Mouse (Mus musculus): ENCODE measurements around the gene Egfl8. TPM values are rescaled to one million over a fixed set of nuclear protein-coding genes. Genes with fewer than 3 reads are reported as not detected.
A peak's percentile ranks its signal among the peaks of the same experiment; 100 is the strongest.

Gene Egfl8
- polyA plus RNA-seq, 1 experiment from 2014 or later = 5.2 TPM

- Histone ChIP-seq H3K4me1 (ENCODE audit: insufficient read depth, low read depth, low read length) (no peaks in the 10 kb centered on the region), H3K9me3 (ENCODE audit: low read length) (no peaks in the 10 kb centered on the region), H3K9ac (replicated peaks; ENCODE audit: low read depth) (0 out of 2 replicates have a peak overlapping the region, but pooled peaks have one; percentile 35), H3K36me3 (ENCODE audit: insufficient read depth, low read length) (no peaks in the 10 kb centered on the region), H3K27me3 (replicated peaks; ENCODE audit: insufficient read depth, low read length) (no peaks in the 10 kb centered on the region), H3K4me3 (ENCODE audit: low read depth, low read length) (peak overlapping the region; percentile 29), H3K27ac (ENCODE audit: low read length) (peak overlapping the region; percentile 95), H3K4me2 (replicated peaks; ENCODE audit: low read depth, low read length) (peak overlapping the region; percentile 51)
- 15% methylated on average over 3 of the region's 3 CpGs for WGBS
- ATAC-seq = peak; percentile 72
- peak; percentile 76 for TF ChIP-seq EP300 (IDR thresholded peaks at IDR 0.05)
- no peak for TF ChIP-seq CTCF (IDR thresholded peaks at IDR 0.05)
- peak; percentile 76 for DNase-seq (ENCODE audit: low spot score)
Measured at GRCm38 (mm10) chr17:34564796-34565195, 51.0 kb downstream of the Egfl8 start.

DNA sequence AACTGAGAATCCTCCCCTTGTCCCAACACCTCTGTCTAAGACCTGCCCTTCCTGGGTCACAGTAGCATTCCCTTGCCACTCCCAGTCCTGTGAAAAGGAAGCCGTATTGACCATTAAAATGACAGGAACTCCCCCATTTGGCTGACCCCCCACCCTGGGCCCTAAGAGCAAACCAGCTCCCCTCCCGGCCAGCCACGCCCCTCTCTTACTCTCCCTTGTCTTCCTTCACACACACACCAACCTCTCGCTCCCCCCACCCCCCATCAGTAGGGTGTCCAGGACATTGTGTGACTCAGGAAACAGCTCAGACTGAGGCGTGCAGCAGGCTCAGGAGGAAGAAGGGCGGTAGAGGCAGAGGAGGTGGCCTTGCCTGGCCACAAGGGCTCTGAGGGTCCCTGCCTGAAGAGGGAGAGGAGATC, 51.8 kb downstream of the Egfl8 start, which contains the start of gene Notch4:
TSS of gene Notch4 (plus strand) at position 266 of the 419 bp plus-strand sequence.
- TF ChIP-seq EP300 (IDR thresholded peaks at IDR 0.05) (peak; percentile 78), CTCF (IDR thresholded peaks at IDR 0.05) (peak; percentile 41)
- peak within 1 kb of the TSS; percentile 51 for H3K4me2 ChIP-seq (replicated peaks; ENCODE audit: low read depth, low read length)
- H3K36me3 ChIP-seq (ENCODE audit: insufficient read depth, low read length) = no peaks in the 10 kb centered on the region
- peak within 1 kb of the TSS; percentile 29 for H3K4me3 ChIP-seq (ENCODE audit: low read depth, low read length)
- H3K9ac ChIP-seq (replicated peaks; ENCODE audit: low read depth) = peak within 1 kb of the TSS; percentile 35; the same call in 1 of the 2 replicates
- WGBS = 7% methylated on average over 6 of the region's 6 CpGs
- peak; percentile 87 for ATAC-seq
- no peaks in the 10 kb centered on the region for H3K4me1 ChIP-seq (ENCODE audit: insufficient read depth, low read depth, low read length)
- no peaks in the 10 kb centered on the region for H3K27me3 ChIP-seq (replicated peaks; ENCODE audit: insufficient read depth, low read length)
- H3K27ac ChIP-seq (ENCODE audit: low read length) = peak within 1 kb of the TSS; percentile 95
- DNase-seq (ENCODE audit: low spot score) = peak; percentile 77
- H3K9me3 ChIP-seq (ENCODE audit: low read length) = no peaks in the 10 kb centered on the region

DNA sequence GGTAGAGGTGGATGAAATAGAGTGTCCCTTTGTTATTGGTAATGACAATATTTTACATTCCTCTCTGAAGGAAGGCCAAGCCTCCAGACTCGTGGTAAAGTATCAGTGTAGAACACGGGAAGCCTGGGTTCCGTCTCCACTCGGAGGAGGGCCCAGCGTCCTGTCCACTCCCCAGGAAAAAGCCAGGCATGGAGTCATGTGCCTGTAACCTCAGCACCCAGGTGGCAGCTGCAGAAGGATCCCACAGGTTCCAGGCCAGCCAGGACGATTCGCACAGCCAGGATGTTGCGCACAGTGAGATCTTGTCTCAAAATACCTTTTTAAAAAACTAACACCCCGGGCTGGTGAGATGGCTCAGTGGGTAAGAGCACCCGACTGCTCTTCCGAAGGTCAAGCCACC, 52.4 kb downstream of the Egfl8 start:
- 59% methylated on average over 11 of the region's 11 CpGs for WGBS
- H3K4me3 ChIP-seq (ENCODE audit: low read depth, low read length) = no peak overlapping the region
- H3K4me2 ChIP-seq (replicated peaks; ENCODE audit: low read depth, low read length) = no peak overlapping the region
- DNase-seq (ENCODE audit: low spot score) = no peak
- no peaks in the 10 kb centered on the region for H3K27me3 ChIP-seq (replicated peaks; ENCODE audit: insufficient read depth, low read length)
- TF ChIP-seq CTCF (IDR thresholded peaks at IDR 0.05) (no peak), EP300 (IDR thresholded peaks at IDR 0.05) (no peak)
- no peaks in the 10 kb centered on the region for H3K9me3 ChIP-seq (ENCODE audit: low read length)
- H3K36me3 ChIP-seq (ENCODE audit: insufficient read depth, low read length) = no peaks in the 10 kb centered on the region
- H3K9ac ChIP-seq (replicated peaks; ENCODE audit: low read depth) = no peak overlapping the region
- no peak for ATAC-seq
- no peak overlapping the region for H3K27ac ChIP-seq (ENCODE audit: low read length)
- H3K4me1 ChIP-seq (ENCODE audit: insufficient read depth, low read depth, low read length) = no peaks in the 10 kb centered on the region

Other genes with a start within 250 kb of the Egfl8 start
- not detected in 2 replicates for gene Btnl1, start 238.8 kb downstream of the Egfl8 start, polyA plus RNA-seq (2015; fragmentation: Nextera tagmentation; extraction: Ambion mirVana)
- gene BC051142, start 217.2 kb downstream of the Egfl8 start, polyA plus RNA-seq (2015; fragmentation: Nextera tagmentation; extraction: Ambion mirVana) = 0.24 and 0.74 TPM in 2 replicates
- 0.10 TPM in 1 of 2 replicates, not detected in the other for gene Btnl4, start 138.7 kb downstream of the Egfl8 start, polyA plus RNA-seq (2015; fragmentation: Nextera tagmentation; extraction: Ambion mirVana)
- gene Btnl6, start 98.6 kb downstream of the Egfl8 start, polyA plus RNA-seq (2015; fragmentation: Nextera tagmentation; extraction: Ambion mirVana) = 0.11 TPM in 1 of 2 replicates, not detected in the other
- gene Notch4, start 51.7 kb downstream of the Egfl8 start, polyA plus RNA-seq (2015; fragmentation: Nextera tagmentation; extraction: Ambion mirVana) = 21.1 and 24.8 TPM in 2 replicates
- 34.7 and 41.0 TPM in 2 replicates for gene Gpsm3, start 26.2 kb downstream of the Egfl8 start, polyA plus RNA-seq (2015; fragmentation: Nextera tagmentation; extraction: Ambion mirVana)
- 15.0 and 15.6 TPM in 2 replicates for gene Pbx2, start 24.7 kb downstream of the Egfl8 start, polyA plus RNA-seq (2015; fragmentation: Nextera tagmentation; extraction: Ambion mirVana)
- gene Ager, start 18.1 kb downstream of the Egfl8 start, polyA plus RNA-seq (2015; fragmentation: Nextera tagmentation; extraction: Ambion mirVana) = 3,782 and 4,046 TPM in 2 replicates
- 81.5 and 84.1 TPM in 2 replicates for gene Rnf5, start 12.3 kb downstream of the Egfl8 start, polyA plus RNA-seq (2015; fragmentation: Nextera tagmentation; extraction: Ambion mirVana)
- gene Agpat1, start 11.7 kb downstream of the Egfl8 start, polyA plus RNA-seq (2015; fragmentation: Nextera tagmentation; extraction: Ambion mirVana) = 35.7 and 40.0 TPM in 2 replicates
- 22.4 and 24.9 TPM in 2 replicates for gene Ppt2, start 12.5 kb upstream of the Egfl8 start, polyA plus RNA-seq (2015; fragmentation: Nextera tagmentation; extraction: Ambion mirVana)
- gene Prrt1, start 13.6 kb upstream of the Egfl8 start, polyA plus RNA-seq (2015; fragmentation: Nextera tagmentation; extraction: Ambion mirVana) = 0.27 and 0.29 TPM in 2 replicates
- 12.2 and 14.5 TPM in 2 replicates for gene Fkbpl, start 28.8 kb upstream of the Egfl8 start, polyA plus RNA-seq (2015; fragmentation: Nextera tagmentation; extraction: Ambion mirVana)
- 42.5 and 47.3 TPM in 2 replicates for gene Atf6b, start 31.2 kb upstream of the Egfl8 start, polyA plus RNA-seq (2015; fragmentation: Nextera tagmentation; extraction: Ambion mirVana)
- gene Tnxb, start 54.6 kb upstream of the Egfl8 start, polyA plus RNA-seq (2015; fragmentation: Nextera tagmentation; extraction: Ambion mirVana) = 0.85 and 0.99 TPM in 2 replicates
- gene C4b, start 127.9 kb upstream of the Egfl8 start, polyA plus RNA-seq (2015; fragmentation: Nextera tagmentation; extraction: Ambion mirVana) = 5.1 and 6.5 TPM in 2 replicates
- not detected in 2 replicates for gene Cyp21a1, start 188.6 kb upstream of the Egfl8 start, polyA plus RNA-seq (2015; fragmentation: Nextera tagmentation; extraction: Ambion mirVana)
- gene Stk19, start 221.0 kb upstream of the Egfl8 start, polyA plus RNA-seq (2015; fragmentation: Nextera tagmentation; extraction: Ambion mirVana) = 34.7 and 37.3 TPM in 2 replicates
- 39.8 and 40.9 TPM in 2 replicates for gene Dxo, start 221.0 kb upstream of the Egfl8 start, polyA plus RNA-seq (2015; fragmentation: Nextera tagmentation; extraction: Ambion mirVana)
- gene Skiv2l, start 234.2 kb upstream of the Egfl8 start, polyA plus RNA-seq (2015; fragmentation: Nextera tagmentation; extraction: Ambion mirVana) = 30.6 and 32.1 TPM in 2 replicates
- gene Nelfe, start 234.4 kb upstream of the Egfl8 start, polyA plus RNA-seq (2015; fragmentation: Nextera tagmentation; extraction: Ambion mirVana) = 45.0 and 49.0 TPM in 2 replicates
- 8.1 and 10.6 TPM in 2 replicates for gene Cfb, start 246.5 kb upstream of the Egfl8 start, polyA plus RNA-seq (2015; fragmentation: Nextera tagmentation; extraction: Ambion mirVana)